Mouse (Mus musculus) heart, postnatal 25 days (tissue): ENCODE results near the gene Tbc1d8b. TPM values are rescaled to one million over a fixed set of nuclear protein-coding genes. Genes with fewer than 3 reads are reported as not detected.
"Not testable (repeated sequence)": the region's sequence is repeated elsewhere in the genome, so short reads cannot be mapped to it uniquely, and the experiment has no call there.

Source experiments
- DNase-seq: peaks from one replicate; pipeline ENCODE4 v3.0.0; 2022; ENCODE audit warnings: low spot score
- intact Hi-C: fragments of 180-260 bp; cut with DNase I; formaldehyde crosslinking; loops from one replicate; pipeline ENCODE4 v1.15.1; 2025
- total RNA-seq, 2 experiments: library from RNA; stranded (reverse); gene quantifications; 2 replicates each; pipeline ENCODE4 v1.2.3; 2021

Gene Tbc1d8b
- 1 to 10 TPM; 5.2 to 5.5 TPM for total RNA-seq

DNA sequence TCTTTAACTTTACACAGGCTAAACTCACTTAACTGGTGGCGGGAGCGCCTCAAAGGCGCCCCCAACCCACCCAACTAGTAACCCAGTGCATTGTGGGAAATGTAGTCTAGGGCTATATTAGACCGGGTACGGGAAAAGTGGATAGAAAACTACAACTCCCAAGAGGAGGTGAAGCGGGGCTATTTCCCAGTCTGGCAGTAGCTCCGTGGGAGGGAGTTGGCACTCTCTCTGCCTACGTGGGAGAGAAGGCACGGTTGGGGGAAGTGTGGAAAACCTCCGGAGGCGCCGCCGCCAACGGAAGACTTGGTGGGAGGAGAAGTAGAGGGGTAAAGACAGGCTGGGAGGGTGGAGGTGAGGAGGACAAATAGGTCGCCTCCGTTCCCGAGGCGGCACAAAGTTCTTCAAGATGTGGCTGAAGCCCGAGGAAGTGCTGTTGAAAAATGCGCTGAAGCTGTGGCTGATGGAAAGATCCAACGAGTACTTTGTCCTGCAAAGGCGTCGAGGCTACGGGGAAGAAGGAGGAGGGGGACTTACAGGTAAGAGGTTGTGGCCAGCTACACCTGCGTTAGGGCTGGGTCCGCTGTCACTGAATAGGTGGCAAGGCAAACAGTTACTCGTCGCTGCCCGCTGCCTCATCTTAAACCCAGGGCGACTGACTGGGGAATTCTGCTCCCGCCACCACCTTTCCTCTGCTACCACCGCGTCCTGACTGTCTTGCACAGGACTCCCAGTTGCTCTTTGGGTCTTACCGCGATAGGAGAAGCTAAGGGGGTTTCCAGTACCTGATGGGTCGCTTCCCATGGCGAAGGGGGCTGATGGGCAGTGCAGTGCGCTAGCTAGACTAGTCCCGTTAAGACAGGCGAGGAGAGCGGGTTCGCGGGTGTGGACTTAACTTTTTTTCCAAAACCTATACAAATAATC is at the start of gene Tbc1d8b:
Gene Tbc1d8b, plus strand, starts transcription at position 222 of the 921 bp plus-strand sequence.
- DNase-seq = peak; percentile 72
- intact Hi-C loops = no loop called here

DNA sequence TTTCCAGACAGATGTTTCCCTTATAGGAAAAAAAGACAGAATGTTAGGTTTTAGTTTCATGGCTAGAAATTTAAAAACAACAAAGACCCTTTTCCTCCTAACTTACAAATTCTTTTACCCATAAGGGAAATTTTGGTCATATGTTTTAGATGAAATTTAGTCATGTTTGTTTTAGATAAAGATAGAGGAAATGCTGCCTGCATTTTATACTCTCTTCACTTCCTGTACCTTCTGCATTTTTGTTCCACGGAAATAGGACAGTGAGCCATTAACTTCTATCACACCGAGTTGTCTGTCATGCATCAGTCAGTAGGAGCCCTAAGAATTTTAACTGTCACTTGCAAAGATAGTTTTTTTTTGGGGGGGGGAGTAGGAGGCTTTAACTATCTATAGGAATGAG is 45.1 kb upstream of the Tbc1d8b start:
- DNase-seq = no peak
- intact Hi-C loops = no loop called here

DNA sequence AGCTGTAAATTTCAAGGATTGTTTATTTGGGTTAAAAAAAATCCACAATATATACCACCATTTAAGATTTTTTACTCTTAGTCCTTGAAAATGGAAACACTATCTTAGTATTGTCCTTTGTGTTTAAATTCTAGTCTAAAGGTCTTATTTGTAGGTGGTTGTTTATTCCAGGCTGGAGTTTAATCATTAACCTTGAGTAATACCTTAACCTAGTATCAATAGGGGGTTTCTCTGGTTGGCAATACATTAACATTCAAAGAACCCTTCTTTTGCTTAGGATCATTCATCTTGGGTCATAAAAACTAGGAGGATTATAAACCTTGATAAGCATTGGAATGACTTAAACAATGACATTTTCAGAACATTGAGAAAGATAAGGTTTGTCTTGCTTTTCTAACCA is 44.4 kb upstream of the Tbc1d8b start:
- intact Hi-C loops = no loop called here

DNA sequence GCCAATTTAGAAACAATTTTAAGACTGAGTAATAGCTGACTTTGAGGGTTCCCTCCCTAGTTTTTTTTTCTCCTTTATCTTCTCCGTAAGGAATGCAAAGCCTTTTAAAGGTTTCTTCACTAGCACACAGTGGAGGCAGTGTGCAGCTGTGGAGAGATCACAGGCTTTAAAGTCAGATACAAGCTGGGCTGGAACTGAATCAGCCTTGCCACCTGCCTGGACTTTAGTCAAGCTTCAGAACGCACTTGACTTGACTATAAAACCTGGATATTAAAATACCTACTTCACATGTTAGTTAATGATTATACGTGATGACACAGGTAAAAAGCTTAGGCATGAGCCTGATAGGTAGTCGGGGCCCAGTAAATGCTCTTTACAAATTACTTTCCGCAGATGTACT is 32.6 kb upstream of the Tbc1d8b start:
- intact Hi-C loops = no loop called here
- DNase-seq = no peak

More for the DNA sequence above, 44.4 kb upstream of the Tbc1d8b start:
- DNase-seq = no peak

DNA sequence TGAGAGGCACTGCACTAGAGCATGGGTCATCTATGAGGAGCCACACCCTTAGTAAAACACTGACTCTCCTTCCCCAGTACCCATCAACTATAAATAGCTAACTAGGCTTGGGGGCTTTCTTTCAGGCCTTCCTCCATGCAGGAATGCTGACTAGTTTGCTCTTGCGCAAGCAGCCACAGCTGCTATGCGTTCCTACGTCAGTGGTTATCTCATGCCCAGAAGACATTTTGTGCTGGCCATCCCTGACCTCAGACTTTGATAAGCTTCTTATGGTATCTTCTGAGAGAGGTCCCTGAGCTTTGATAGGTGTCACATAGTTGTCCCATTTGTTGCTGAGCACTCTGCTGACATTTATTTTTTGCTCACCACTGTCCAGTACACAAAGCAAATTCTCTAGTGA is 31.5 kb upstream of the Tbc1d8b start:
- intact Hi-C loops = no loop called here
- DNase-seq = no peak

DNA sequence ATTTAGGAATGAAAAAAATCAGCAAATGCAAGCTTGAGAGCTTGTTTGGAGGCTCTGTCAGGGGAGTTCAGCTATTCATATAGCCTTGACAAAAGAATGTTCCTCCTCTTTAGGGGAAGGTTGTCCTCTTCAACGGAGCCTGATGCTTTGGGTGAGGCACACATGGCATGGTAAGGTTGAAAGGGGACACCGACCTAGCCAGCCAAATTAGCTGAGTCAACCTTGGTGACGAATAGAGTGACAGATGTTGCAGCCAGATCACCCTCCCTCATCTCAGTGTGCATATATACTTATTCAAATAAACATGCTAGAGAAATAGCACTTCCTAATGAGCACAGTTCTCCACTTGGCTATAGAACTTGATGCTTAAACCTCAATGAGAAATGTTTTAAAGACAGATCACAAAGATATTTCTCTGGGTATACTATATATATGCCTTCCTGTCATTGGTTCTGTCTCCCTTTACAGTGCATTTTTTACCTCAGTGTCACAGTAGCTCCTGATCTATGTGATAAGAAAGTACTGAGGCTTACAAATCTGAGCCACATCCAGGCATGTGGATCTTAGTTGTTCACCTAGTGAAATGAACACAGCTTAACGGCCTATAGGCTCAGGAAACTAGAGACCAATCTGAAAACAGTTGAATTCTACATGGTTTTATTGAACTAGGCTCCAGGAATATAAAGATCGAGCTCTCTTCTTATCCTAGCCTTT is 30.3 kb upstream of the Tbc1d8b start:
- no peak for DNase-seq
- intact Hi-C loops = no loop called here

DNA sequence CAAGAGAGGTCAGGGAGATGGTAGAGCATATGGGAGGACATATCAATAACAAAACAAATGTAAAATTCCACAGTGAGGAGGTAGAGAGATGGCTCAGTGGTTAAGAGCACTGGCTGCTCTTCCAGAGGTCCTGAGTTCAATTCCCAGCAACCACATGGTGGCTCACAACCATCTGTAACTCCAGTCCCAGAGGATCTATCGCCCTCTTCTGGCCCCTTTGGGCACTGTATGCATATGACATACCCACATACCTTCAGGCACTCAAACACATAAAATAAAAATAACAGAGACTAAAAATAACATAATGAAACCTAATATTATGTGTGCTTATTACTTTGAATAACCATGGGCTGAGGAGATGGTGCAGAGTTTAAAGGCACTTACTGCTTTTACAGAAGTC is 22.7 kb upstream of the Tbc1d8b start:
- intact Hi-C loops = no loop called here
- DNase-seq = no peak

DNA sequence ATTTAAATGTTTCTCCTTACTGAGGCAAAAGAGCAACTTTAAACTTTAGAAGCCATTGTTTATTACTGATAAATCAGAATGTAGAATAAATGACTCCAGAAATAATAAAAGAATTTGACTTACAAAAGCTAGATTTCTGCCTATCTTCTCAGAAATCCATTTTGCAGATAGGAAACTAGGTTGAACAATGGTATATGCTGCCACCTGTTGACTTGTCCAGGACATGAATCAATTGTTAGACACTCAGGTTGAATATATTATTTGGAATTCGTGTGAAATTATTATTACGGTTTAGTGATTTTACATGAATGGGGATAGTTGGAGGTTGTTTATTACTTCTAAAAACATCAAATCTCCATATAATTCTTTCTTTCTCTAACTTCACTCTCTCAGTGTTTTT is 19.0 kb upstream of the Tbc1d8b start:
- DNase-seq = no peak
- intact Hi-C loops = loop anchor here (1.0 kb wide), 1 partner anchor 250 kb away; no protein-coding TSS in a partner anchor

DNA sequence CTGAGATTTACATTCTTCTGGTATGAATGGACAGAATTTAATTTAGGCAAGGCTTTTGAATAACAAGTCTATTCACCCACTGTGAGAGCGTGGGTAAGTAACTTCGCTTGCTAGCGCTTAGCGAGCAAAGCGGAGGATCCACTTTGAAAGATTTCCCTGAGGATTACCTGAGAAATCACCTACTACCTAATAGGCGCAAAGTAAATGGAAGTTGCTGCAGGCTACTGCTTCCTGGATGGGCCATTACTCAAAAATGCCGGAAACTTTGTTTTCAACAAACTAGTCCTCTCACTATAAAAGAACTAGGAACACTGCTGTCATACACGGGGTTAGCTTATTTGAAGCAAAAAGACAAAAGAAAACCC is 404 bp upstream of the Tbc1d8b start:
- no peak for DNase-seq
- intact Hi-C loops = no loop called here

DNA sequence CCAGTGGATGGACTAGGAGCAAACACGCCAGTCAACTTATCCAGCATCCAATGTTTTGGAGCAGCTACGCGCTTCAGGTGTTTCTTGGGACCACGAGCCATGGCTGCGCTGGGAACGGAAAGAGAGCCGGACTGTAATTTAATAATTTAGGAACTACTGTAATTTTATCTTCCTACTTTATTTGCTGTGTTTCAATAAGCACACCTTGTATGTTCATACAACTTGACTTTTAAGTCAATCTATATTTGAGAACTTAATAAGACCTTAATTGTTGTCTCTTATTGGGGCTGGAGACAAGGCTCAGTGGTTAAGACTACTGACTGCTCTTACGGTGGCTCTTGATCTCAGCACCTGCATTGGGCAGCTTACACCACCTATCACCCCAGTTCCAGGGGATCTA is 29.6 kb downstream of the Tbc1d8b start, which contains the start of gene Gm15013:
Gene Gm15013, minus strand, starts transcription at position 101 of the 400 bp plus-strand sequence.
- DNase-seq = no peak
- intact Hi-C loops = no loop called here

DNA sequence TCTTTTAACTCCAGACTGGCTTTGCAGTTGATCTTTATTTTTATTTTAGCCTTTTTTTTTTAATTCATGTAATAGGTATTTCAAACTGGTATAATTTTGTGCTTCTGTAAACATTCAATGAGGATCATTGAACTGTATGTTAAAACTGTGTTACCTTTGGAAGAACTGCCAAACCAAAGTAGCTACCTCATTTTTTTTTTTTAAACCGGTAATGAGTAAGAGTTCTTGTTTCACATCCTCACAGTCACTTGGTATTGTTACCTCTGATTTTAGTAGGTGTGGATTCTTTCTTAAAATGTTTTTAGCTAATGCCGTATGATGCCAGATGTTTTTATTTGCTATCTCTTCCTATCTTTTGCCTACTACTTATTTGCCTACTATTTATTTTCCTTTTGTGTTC is 37.6 kb downstream of the Tbc1d8b start:
- intact Hi-C loops = no loop called here
- DNase-seq = no peak

DNA sequence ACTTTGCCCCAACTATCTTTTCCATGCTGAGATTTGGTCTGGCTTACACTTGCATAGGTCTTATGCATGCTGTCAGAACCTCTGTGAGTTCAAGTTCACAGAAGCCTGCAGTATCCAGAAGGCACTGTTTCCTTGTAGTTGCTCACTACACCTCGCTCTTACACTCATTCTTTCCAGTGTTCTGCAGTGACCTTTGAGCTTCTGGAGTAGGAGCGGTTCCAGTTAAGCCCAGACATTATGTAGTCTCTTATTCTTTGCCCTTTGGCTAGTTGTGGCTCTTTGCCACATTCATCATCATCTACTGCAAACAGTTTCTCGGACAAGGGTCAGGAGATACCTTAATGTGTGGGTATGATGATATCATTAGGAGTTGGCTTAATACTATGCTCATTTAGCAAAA is 45.7 kb downstream of the Tbc1d8b start:
- intact Hi-C loops = no loop called here
- DNase-seq = no peak

DNA sequence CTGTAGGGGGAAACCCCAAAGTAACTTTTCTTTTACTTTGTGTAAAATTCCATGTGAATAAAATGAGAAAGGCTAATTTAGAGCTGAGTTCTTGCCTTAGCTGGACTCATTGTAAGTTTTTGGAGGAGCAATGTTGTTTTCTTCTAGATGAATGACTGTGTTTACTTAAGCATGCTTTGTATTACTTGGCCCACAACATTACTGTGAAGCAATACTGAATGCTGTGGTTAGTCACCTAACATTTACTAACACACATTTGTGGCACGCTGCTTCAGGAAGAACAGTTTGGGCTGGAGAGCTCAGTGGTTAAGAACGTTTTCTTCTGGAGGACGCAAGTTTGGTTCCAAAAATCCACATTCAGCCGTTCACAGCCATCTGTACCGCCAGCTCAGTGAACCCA is 52.3 kb downstream of the Tbc1d8b start:
- no peak for DNase-seq
- intact Hi-C loops = no loop called here

DNA sequence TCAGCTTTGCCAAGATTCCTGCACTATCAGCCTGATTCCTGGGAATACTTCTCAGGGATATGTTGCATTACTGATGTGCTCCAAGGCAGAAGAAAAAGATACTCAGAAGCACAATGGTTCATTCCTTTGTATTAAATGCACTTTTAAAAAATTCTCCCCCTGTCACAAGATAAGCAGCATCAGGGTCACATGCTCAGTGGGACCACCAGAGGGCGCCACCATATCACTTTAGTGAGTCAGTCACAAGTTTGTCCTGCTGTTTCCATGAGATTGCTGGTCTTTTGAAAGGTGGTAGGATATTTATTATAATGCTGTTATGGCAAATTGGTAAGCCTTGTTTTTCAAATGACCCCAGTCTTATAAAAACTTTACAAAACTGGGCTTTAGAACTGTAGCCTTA is 67.1 kb downstream of the Tbc1d8b start:
- no peak for DNase-seq

DNA sequence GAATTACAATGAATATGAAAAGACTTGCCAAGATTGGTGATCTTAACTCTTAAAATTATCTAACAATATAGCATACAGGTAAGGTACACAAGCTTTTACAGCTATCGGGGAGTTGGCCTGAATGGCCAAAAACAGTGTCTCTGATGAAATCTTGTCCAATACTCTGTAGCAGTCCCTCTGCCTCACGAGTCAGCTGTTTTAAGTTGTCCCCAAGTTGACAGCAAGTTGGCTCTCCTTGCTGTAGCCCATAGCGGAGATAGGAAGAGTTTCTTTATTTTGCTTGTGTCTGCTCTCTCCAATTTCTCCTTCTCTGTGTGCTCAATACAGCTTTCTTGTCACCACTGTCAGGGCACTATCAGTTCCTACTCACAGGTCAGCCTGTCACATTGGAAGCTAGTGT is 73.8 kb downstream of the Tbc1d8b start:
- intact Hi-C loops, DNase-seq: not testable (repeated sequence)

More for the DNA sequence above, 67.1 kb downstream of the Tbc1d8b start:
- intact Hi-C loops = loop anchor here (2.0 kb wide), 1 partner anchor 81 kb away; no protein-coding TSS in a partner anchor

DNA sequence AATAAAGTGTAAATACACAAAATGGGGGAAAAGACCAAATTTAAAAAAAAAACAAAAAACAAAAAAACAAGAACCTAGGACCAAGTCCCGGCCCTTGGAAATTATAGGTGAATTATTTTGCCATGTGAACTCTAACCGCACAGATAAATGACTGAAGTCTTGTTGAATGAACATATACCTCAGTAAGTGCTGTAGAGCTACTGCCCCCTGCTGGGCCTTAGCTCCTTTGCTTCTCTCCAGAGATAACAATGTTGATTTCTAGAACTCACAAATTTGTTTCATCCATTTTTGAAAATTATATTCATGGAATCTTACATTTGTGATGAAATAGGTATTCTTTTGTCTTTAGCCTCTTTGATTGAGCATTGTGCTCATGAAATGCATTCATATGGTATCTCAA is 77.8 kb downstream of the Tbc1d8b start:
- no peak for DNase-seq
- intact Hi-C loops = loop anchor here (5.0 kb wide), 2 partner anchors 345 to 390 kb away; no protein-coding TSS in a partner anchor

DNA sequence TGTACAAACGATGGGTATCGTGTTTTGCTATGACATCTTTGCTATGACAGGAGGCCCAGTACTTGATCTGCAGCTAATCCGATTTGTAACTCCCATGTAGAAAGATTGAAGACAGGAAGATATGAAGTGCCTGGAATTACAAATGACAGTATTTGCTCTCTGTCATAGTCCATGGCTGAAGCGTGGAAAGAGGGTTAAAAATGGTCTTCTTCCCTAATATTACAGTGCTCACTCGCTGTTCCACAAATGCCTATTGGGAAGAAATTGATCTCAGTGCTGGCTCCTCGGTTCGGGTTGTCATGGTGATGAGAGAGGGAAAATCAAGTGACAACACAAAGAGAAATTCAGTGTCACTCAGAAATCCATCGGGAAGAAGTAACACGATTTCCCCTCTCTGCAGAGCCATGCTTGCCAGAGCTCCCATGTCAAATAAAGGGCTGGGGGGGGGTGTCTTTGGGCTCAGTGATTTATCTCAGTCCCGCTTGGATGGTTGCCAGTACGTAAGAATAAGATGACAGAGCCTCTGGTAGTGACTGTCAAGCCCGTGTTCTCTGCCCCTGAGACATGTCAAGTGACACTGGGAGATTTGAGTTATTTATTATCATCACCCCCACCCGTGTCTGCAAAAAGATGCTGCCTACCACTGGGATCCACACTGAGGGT is 85.3 kb downstream of the Tbc1d8b start:
- no peak for DNase-seq
- intact Hi-C loops = no loop called here

DNA sequence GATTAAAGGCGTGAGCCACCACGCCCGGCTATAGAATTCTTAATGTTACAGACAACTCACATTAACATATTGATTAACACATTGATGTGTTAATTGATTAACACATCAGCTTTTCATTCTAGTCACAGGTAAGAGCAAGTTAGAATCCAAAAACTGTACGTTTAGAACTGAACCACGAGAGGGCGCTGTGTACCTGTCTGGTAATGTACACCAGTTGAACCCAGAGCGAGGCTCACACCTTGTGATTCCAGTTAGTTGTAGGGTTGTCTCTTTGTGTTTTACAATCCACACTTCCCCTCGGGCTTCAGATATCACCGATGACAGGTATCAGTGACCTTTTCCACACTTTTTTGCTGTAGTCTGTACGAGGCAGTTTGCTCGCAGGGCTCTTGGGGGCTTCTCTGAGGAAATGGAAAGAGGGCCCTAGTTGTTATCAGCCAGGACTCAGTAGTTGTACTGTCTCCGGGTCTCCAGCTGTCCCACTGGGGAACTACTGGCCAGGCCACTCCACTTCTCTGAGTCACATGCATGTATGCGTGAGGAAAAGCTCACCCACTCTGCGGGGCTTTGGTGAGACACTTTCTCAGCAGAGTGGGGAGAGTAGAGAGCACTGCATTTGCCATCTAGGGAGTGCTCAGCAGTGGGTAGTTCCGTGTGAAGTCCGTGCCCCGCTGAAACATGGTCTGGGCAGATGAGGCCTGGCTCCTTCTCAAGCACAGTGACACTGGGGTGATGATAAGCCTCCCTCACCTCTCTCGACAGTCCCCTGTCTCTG is 89.7 kb downstream of the Tbc1d8b start:
- intact Hi-C loops = loop anchor here (2.0 kb wide), 1 partner anchor 58 kb away; no protein-coding TSS in a partner anchor
- no peak for DNase-seq

DNA sequence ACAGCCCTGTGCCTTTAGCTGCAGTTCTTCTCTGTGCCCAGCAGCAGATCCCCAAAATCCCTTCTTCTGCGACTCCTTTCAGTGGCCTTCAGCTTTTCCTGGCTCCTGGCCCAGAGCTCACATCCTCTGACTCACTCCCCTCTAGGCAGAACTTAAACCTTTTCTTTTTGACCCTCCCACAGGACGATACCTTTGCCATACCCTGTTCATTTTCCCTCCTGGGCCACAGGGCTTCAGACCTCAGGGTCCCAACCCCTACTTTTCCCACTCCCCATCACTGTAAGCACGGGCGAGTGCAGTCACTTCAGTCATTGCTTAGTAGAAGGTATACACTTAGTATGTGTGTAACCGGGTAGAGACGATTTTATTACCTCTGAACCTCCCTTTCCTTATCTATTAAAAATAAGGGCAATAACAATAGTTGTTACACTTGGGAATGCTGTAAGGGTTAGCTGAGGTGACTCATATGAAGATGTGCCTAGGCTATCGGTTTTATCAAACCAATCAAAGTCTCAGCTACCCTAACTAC is 90.4 kb downstream of the Tbc1d8b start:
- intact Hi-C loops = loop anchor here (2.0 kb wide), 1 partner anchor 58 kb away; no protein-coding TSS in a partner anchor
- DNase-seq = no peak
